Mouse (Mus musculus) brain, embryonic 18.5 days (tissue): Measurements from ENCODE around the gene Ube2k.
"Not testable (repeated sequence)": the region's sequence is repeated elsewhere in the genome, so short reads cannot be mapped to it uniquely, and the experiment has no call there.

Experiments used
- DNase-seq: peaks from one replicate; pipeline ENCODE4 v3.0.0-alpha.2; 2012; ENCODE audit warnings: low read depth, low spot score

Gene Ube2k

DNA sequence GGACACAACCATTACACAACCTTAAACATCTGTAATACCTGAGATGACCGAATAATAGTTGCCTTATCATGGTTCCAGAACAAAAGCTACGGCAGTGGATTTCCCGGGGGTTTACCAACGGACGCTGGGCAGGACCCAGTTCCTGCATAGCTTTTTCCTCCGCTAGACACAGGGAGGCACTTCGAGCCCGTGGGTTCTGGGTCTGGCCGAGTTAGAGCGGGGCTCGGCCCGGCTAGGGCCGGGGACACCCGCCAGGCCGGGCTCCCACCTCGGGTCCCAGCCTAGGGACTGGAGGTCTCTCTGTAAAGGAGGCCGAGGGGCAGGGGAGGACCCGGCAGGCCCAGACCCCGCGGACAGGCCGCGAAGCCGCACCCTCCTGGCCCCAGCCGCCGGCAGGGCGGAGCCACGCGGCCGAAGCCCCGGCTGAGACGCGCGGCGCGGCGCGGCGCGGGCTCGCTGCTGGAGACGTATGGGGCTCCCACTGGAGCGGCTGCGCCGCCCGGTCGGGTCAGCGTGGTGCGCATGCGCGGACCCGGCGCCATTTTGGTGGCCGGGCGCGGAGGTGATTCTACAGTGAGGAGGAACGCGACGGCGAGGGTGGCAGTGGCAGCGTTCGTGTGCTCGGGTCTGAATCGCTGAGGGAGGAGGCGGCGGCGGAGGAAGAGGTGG is at the start of gene Ube2k, which contains the start of gene Smim14:
TSS of gene Ube2k (plus strand) at position 483 of the 669 bp plus-strand sequence.
TSS of gene Smim14 (minus strand) at position 434 of the 669 bp plus-strand sequence.
- peak; percentile 80 for DNase-seq

- DNase-seq, result no peak
Measured at GRCm38 (mm10) chr5:65487381-65487780, 49.7 kb upstream of the Ube2k start.

DNA sequence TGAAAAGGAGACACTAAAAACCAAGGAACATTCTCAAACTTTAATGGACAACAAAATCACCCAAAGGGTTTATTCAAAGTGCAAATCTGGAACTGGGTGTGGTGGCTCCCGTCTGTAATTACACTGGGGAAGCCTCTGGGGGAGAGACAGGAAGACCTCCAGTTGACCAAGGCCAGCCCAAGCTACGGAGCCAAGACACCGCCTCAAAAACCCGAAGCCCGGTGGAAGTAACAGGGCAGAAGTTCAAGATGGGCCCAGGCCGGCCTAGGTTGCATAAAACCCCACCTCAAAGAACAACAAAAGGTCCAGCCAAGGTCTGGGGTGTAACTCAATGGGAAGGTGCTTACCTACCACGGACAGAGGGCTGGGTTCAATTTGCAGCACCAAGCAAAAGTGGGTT is 48.3 kb upstream of the Ube2k start:
- DNase-seq, result no peak

DNA sequence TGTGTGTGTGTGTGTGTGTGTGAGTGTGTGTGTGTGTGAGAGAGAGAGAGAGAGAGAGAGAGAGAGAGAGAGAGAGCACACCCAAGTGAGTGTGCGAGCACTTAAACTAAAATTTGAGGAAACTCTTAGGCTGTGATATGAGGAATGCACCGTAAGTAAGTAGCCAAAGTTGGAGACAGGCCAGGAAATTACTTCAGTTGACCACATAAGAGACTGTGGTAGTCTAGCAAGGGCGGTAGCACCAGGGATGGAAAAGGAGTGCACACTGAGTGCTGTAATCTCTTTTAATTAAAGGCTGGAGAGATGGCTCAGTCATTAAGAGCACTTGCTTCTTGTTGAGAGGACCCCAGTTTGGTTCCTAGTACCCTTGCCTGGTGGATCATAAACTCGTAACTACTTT is 47.2 kb upstream of the Ube2k start:
- DNase-seq, result no peak

GRCm38 (mm10) chr5:65491767-65492715 is 45.0 kb upstream of the Ube2k start:
- DNase-seq, result peak; percentile 32

GRCm38 (mm10) chr5:65492716-65493531 is 44.1 kb upstream of the Ube2k start, which contains the start of gene Gm43552:
TSS of gene Gm43552 (minus strand) at chr5:65492833.
- DNase-seq, result peak; percentile 82

DNA sequence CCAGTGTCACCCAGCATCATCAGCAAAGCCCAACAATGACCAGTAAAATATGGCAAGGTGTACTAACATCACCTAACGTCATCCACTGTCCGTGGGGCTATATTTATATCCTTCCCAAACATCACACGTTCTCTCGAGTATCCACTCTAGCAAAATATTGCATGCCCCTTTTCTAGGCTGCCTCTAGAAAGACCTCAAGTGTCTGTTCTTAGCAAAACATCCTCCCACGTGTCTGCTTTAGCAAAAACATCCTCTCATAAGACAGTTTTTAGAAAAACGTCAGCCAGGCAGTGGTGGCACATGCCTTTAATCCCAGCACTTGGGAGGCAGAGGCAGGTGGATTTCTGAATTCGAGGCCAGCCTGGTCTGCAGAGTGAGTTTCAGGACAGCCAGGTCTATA is 36.8 kb upstream of the Ube2k start:
- DNase-seq, result no peak

GRCm38 (mm10) chr5:65501407-65501806 is 35.6 kb upstream of the Ube2k start:
- DNase-seq, result no peak

- no peak for DNase-seq
Measured at GRCm38 (mm10) chr5:65505786-65506185, 31.2 kb upstream of the Ube2k start.

- no peak for DNase-seq
Measured at GRCm38 (mm10) chr5:65508395-65508794, 28.6 kb upstream of the Ube2k start.

GRCm38 (mm10) chr5:65513506-65513905 is 23.5 kb upstream of the Ube2k start:
- DNase-seq, result no peak

- DNase-seq, result no peak
Measured at GRCm38 (mm10) chr5:65514635-65515278, 22.3 kb upstream of the Ube2k start.

GRCm38 (mm10) chr5:65521803-65522202 is 15.2 kb upstream of the Ube2k start:
- DNase-seq, result no peak

- DNase-seq, result no peak
Measured at GRCm38 (mm10) chr5:65524831-65525230, 12.2 kb upstream of the Ube2k start.

GRCm38 (mm10) chr5:65525674-65526443 is 11.2 kb upstream of the Ube2k start:
- DNase-seq, result no peak

- DNase-seq, result no peak
Measured at GRCm38 (mm10) chr5:65531283-65531682, 5.8 kb upstream of the Ube2k start.

DNA sequence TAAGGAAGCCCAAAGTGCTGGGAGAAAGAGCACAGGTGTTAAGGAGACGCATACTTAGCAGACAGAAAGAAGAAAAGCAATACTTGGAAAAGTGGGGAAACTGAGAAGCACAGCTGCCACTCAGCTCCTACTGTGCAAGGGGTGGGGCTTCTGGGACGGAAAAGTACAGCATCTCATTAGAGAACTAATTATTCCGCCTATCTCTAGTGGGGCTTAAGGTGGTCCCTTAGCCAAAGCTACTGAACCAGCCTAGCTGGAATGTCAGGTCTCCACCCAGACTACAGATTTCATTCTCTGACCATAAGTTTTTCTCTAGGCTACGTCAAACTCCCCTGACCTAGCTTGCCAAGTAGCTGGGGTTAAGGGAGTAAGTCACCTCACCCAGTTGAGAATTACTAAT is 2.5 kb upstream of the Ube2k start:
- DNase-seq, result no peak

GRCm38 (mm10) chr5:65535457-65536067 is 1.5 kb upstream of the Ube2k start:
- no peak for DNase-seq

- not testable (repeated sequence) for DNase-seq
Measured at GRCm38 (mm10) chr5:65536068-65536465, 966 bp upstream of the Ube2k start.
